Mouse (Mus musculus) CH12.LX (cell line): ENCODE measurements around the gene Ccdc88c. TPM values are rescaled to one million over a fixed set of nuclear protein-coding genes. Genes with fewer than 3 reads are reported as not detected.

Source experiments
- DNase-seq: peaks from one replicate; pipeline ENCODE4 v3.0.0-alpha.2; 2013; ENCODE audit errors: extremely low read depth
- H3K27ac ChIP-seq: 2 replicates; pipeline ENCODE4 v1.5.1; 2012; ENCODE audit warnings: low read depth, mild to moderate bottlenecking, control low read depth, moderate library complexity; ENCODE audit not compliant: insufficient read depth
- H3K27me3 ChIP-seq: replicated peaks from 2 replicates; pipeline ENCODE3; 2012; ENCODE audit warnings: inconsistent platforms
- H3K36me3 ChIP-seq, 2 experiments: replicated peaks in 1 of 2; 2 replicates each; pipeline versions ENCODE3 to v1.6.1; 2012; ENCODE audit warnings: inconsistent platforms in 1 of 2, low read length in 1 of 2, mild to moderate bottlenecking in 1 of 2, mixed read lengths in 1 of 2, moderate library complexity in 1 of 2; ENCODE audit not compliant: control insufficient read depth in 1 of 2, insufficient read depth in 1 of 2
- H3K4me1 ChIP-seq, 2 experiments: 2 replicates each; pipeline ENCODE4 v1.6.1; 2012; ENCODE audit warnings: inconsistent platforms in 1 of 2, moderate library complexity in 1 of 2; ENCODE audit not compliant: insufficient read depth in 2 of 2, control insufficient read depth in 1 of 2
- H3K4me2 ChIP-seq: 2 replicates; pipeline ENCODE4 v1.6.1; 2012; ENCODE audit warnings: low read depth, mild to moderate bottlenecking, control low read depth; ENCODE audit not compliant: poor library complexity, insufficient read depth, severe bottlenecking
- H3K4me3 ChIP-seq, 3 experiments: fragments of 150-350 bp in 1 of 3; sonication (generic) in 1 of 3; replicated peaks in 1 of 3; 2 replicates each; pipeline versions ENCODE3 to v1.5.1; 2011 to 2012; ENCODE audit warnings: low read depth in 2 of 3, low read length in 2 of 3, mild to moderate bottlenecking in 2 of 3, moderate library complexity in 2 of 3, control low read depth in 1 of 3, improper control_type of control experiment in 1 of 3, inconsistent platforms in 1 of 3, mixed read lengths in 1 of 3; ENCODE audit not compliant: poor library complexity in 1 of 3
- H3K79me2 ChIP-seq: replicated peaks from 2 replicates; pipeline ENCODE4 v1.6.1; 2012; ENCODE audit warnings: mild to moderate bottlenecking, moderate library complexity; ENCODE audit not compliant: control insufficient read depth, poor library complexity, insufficient read depth, severe bottlenecking; ENCODE audit errors: extremely low read depth
- H3K9ac ChIP-seq: 2 replicates; pipeline ENCODE4 v1.6.1; 2012; ENCODE audit warnings: low read depth, mild to moderate bottlenecking, control low read depth, moderate library complexity; ENCODE audit not compliant: insufficient read depth
- H3K9me3 ChIP-seq: replicated peaks from 2 replicates; pipeline ENCODE3; 2012; ENCODE audit warnings: low read length, inconsistent platforms, mixed read lengths
- CHD1 ChIP-seq: IDR thresholded peaks from 2 replicates; pipeline ENCODE4 v1.6.1; 2012; ENCODE audit warnings: low read depth, low read length, improper control_type of control experiment, inconsistent platforms
- CTCF ChIP-seq, 2 experiments: IDR thresholded peaks in 1 of 2; conservative IDR thresholded peaks in 1 of 2; 2 replicates each; pipeline ENCODE4 v1.5.1; 2011 to 2012; ENCODE audit warnings: low read depth in 2 of 2, low read length in 2 of 2, improper control_type of control experiment in 1 of 2, inconsistent platforms in 1 of 2, mild to moderate bottlenecking in 1 of 2, moderate library complexity in 1 of 2
- E2F4 ChIP-seq: IDR thresholded peaks from 2 replicates; pipeline ENCODE4 v1.6.1; 2011; ENCODE audit warnings: low read depth, low read length, improper control_type of control experiment; ENCODE audit not compliant: insufficient replicate concordance
- ELF1 ChIP-seq: IDR thresholded peaks from 2 replicates; pipeline ENCODE4 v1.6.1; 2014; ENCODE audit warnings: low read depth, mild to moderate bottlenecking, inconsistent platforms, low read length, improper control_type of control experiment
- GABPA ChIP-seq: IDR thresholded peaks from 2 replicates; pipeline ENCODE4 v1.6.1; 2012; ENCODE audit warnings: low read depth, low read length, improper control_type of control experiment, inconsistent platforms; ENCODE audit not compliant: insufficient replicate concordance
- IRF4 ChIP-seq: IDR thresholded peaks from 2 replicates; pipeline ENCODE4 v1.6.1; 2014; ENCODE audit warnings: low read depth, mild to moderate bottlenecking, inconsistent platforms, low read length, improper control_type of control experiment
- JUN ChIP-seq: IDR thresholded peaks from 2 replicates; pipeline ENCODE4 v1.6.1; 2011; ENCODE audit warnings: low read depth, mild to moderate bottlenecking, low read length, improper control_type of control experiment, moderate library complexity; ENCODE audit not compliant: insufficient read depth
- KAT2A ChIP-seq: IDR thresholded peaks from 2 replicates; pipeline ENCODE4 v1.6.1; 2012; ENCODE audit warnings: low read length, improper control_type of control experiment, inconsistent platforms; ENCODE audit not compliant: insufficient replicate concordance
- MAX ChIP-seq: IDR thresholded peaks from 2 replicates; pipeline ENCODE4 v1.6.1; 2011; ENCODE audit warnings: low read length, improper control_type of control experiment
- MAZ ChIP-seq: IDR thresholded peaks from 2 replicates; pipeline ENCODE4 v1.6.1; 2012; ENCODE audit warnings: low read depth, mild to moderate bottlenecking, inconsistent platforms, low read length, improper control_type of control experiment, moderate library complexity
- MXI1 ChIP-seq: IDR thresholded peaks from 2 replicates; pipeline ENCODE4 v1.6.1; 2011; ENCODE audit warnings: mild to moderate bottlenecking, low read depth, low read length, improper control_type of control experiment
- MYC ChIP-seq: IDR thresholded peaks from 2 replicates; pipeline ENCODE4 v1.6.1; 2011; ENCODE audit warnings: low read depth, mild to moderate bottlenecking, improper control_type of control experiment, low read length
- NRF1 ChIP-seq: IDR thresholded peaks from 2 replicates; pipeline ENCODE4 v1.6.1; 2014; ENCODE audit warnings: low read depth, mild to moderate bottlenecking, inconsistent platforms, low read length, improper control_type of control experiment, moderate library complexity
- PAX5 ChIP-seq: IDR thresholded peaks from 2 replicates; pipeline ENCODE4 v1.6.1; 2012; ENCODE audit warnings: low read length, inconsistent platforms, mixed read lengths
- SIN3A ChIP-seq: IDR thresholded peaks from 2 replicates; pipeline ENCODE4 v1.6.1; 2012; ENCODE audit warnings: low read length, improper control_type of control experiment, inconsistent platforms
- SMC3 ChIP-seq: IDR thresholded peaks from 2 replicates; pipeline ENCODE4 v1.6.1; 2011; ENCODE audit warnings: low read depth, low read length, improper control_type of control experiment
- ZC3H11A ChIP-seq: IDR thresholded peaks from 2 replicates; pipeline ENCODE4 v1.6.1; 2012; ENCODE audit warnings: low read depth, mild to moderate bottlenecking, inconsistent platforms, low read length, improper control_type of control experiment
- ZKSCAN1 ChIP-seq: IDR thresholded peaks from 2 replicates; pipeline ENCODE4 v1.6.1; 2012; ENCODE audit warnings: low read depth, inconsistent platforms, low read length, improper control_type of control experiment, borderline replicate concordance
- ZMIZ1 ChIP-seq: IDR thresholded peaks from 2 replicates; pipeline ENCODE4 v1.6.1; 2012; ENCODE audit warnings: low read depth, mild to moderate bottlenecking, inconsistent platforms, low read length, improper control_type of control experiment
- dilution Hi-C: fragments of 300-500 bp; cut with MboI; formaldehyde crosslinking; loops from 2 replicates; pipeline ENCODE4 v1.14.3; 2020; ENCODE audit warnings: low sequenced_read_pairs; ENCODE audit not compliant: extremely low pct_unique_long_range_greater_than_20kb, extremely low pct_ligation_motif_present
- in situ Hi-C: fragments of 300-500 bp; cut with MboI; formaldehyde crosslinking; loops from 3 replicates; pipeline ENCODE4 v1.14.3; 2019; ENCODE audit warnings: low sequenced_read_pairs, low pct_ligation_motif_present, low pct_unique_long_range_greater_than_20kb, mixed read lengths
- polyA plus RNA-seq: library from polyadenylated mRNA; unstranded; fragments of >175 nt; gene quantifications from 2 replicates; pipeline ENCODE4 v1.2.1, GENCODE M21; 2012; ENCODE audit warnings: low read depth; ENCODE audit not compliant: insufficient read length
- total RNA-seq, 2 experiments: library from RNA; depleted of rRNA; stranded (reverse); fragments of 300-350 nt in 1 of 2; fragments of >200 nt in 1 of 2; gene quantifications; 2 replicates each; pipeline ENCODE4 v1.2.3; 2012 to 2014

The Ccdc88c gene
- total and polyA plus RNA-seq, 3 experiments, result 20.3 to 32.7 (median 24.9) TPM

GRCm38 (mm10) chr12:101075433-101075832 is 46.6 kb upstream of the Ccdc88c start (continued):
- TF ChIP-seq ZMIZ1, result no peak
- no peak for TF ChIP-seq JUN
- no peak for TF ChIP-seq NRF1
- no peak for TF ChIP-seq MXI1
- TF ChIP-seq PAX5, result no peak
- no peak for TF ChIP-seq GABPA
- peak; percentile 53 for TF ChIP-seq MAX
- no peak for TF ChIP-seq ZC3H11A
- TF ChIP-seq MAZ, result no peak

GRCm38 (mm10) chr12:101074821-101075429 is 46.1 kb upstream of the Ccdc88c start:
- Histone ChIP-seq H3K4me1 (peaks cover 4 to 46% of the 10 kb centered on the region in 2 experiments; a peak in 3 of 4 replicates), H3K27ac (peak overlapping the region; percentile 36; the same call in 1 of the 2 replicates), H3K4me3 (no peak overlapping the region), H3K4me2 (peak overlapping the region; percentile 96), H3K36me3 (peaks cover 15 to 41% of the 10 kb centered on the region in 2 experiments)
- dilution Hi-C loops, result no loop called here
- DNase-seq, result no peak
- TF ChIP-seq CHD1 (0 out of 2 replicates have a peak, but pooled peaks have one; percentile 39), E2F4 (no peak)
- TF ChIP-seq, all 38 proteins: peak for 1
- H3K9me3 ChIP-seq, result no peaks in the 10 kb centered on the region
- no peaks in the 10 kb centered on the region for H3K27me3 ChIP-seq
- H3K79me2 ChIP-seq, result peaks cover 83% of the 10 kb centered on the region
- in situ Hi-C loops, result no loop called here
- H3K9ac ChIP-seq, result peak overlapping the region; percentile 60

- Histone ChIP-seq H3K9me3 (no peaks in the 10 kb centered on the region), H3K27ac (no peak overlapping the region), H3K4me1 (peaks cover 0 to 23% of the 10 kb centered on the region in 2 experiments; a peak in 2 of 4 replicates), H3K27me3 (no peaks in the 10 kb centered on the region), H3K79me2 (peaks cover 73% of the 10 kb centered on the region), H3K4me3 (no peak overlapping the region), H3K4me2 (no peak overlapping the region), H3K9ac (no peak overlapping the region), H3K36me3 (peaks cover 18 to 55% of the 10 kb centered on the region in 2 experiments)
- no peak for DNase-seq
- in situ Hi-C loops, result no loop called here
- dilution Hi-C loops, result no loop called here
- TF ChIP-seq MYC (no peak), GABPA (no peak), CTCF (conservative IDR thresholded peaks at IDR 0.05 in 1 of 2, IDR thresholded peaks at IDR 0.05 in 1 of 2; ENCODE audit: low read depth in 2 of 2, low read length in 2 of 2) (no peak), IRF4 (no peak), ELF1 (no peak), SIN3A (no peak), KAT2A (no peak), ZKSCAN1 (no peak), ZC3H11A (no peak), SMC3 (no peak)
Observed at GRCm38 (mm10) chr12:101069813-101070212, 41.0 kb upstream of the Ccdc88c start.
